Mouse (Mus musculus) midbrain, postnatal 0 days (tissue): ENCODE measurements around the gene Foxd2. TPM values are rescaled to one million over a fixed set of nuclear protein-coding genes. Genes with fewer than 3 reads are reported as not detected.

ENCODE experiments used
- ATAC-seq: fragments of 200-750 bp; cut with Nextera tagmentation; 2 replicates; pipeline ENCODE4 v1.8.0; 2017; ENCODE audit warnings: moderate number of reproducible peaks, mild to moderate bottlenecking, moderate TSS enrichment, moderate library complexity; ENCODE audit not compliant: low FRiP score
- DNase-seq: peaks from one replicate; pipeline ENCODE4 v3.0.0-alpha.2; 2015; ENCODE audit warnings: low spot score
- H3K27ac ChIP-seq: fragments of 300-500 bp; sonication (generic); 2 replicates; pipeline ENCODE4 v1.5.1; 2014; ENCODE audit warnings: low read depth, mild to moderate bottlenecking, low read length, mixed read lengths
- H3K27me3 ChIP-seq: fragments of 300-500 bp; sonication (generic); 2 replicates; pipeline ENCODE4 v1.6.1; 2014; ENCODE audit warnings: low read length, control low read depth, mixed read lengths; ENCODE audit not compliant: insufficient read depth
- H3K36me3 ChIP-seq: fragments of 300-500 bp; sonication (generic); 2 replicates; pipeline ENCODE4 v1.6.1; 2014; ENCODE audit warnings: low read length, control low read depth, mixed read lengths; ENCODE audit not compliant: insufficient read depth
- H3K4me1 ChIP-seq: fragments of 300-500 bp; sonication (generic); 2 replicates; pipeline ENCODE4 v1.6.1; 2014; ENCODE audit warnings: mild to moderate bottlenecking, control low read depth, antibody characterized with exemption, low read length, mixed read lengths; ENCODE audit not compliant: insufficient read depth
- H3K4me2 ChIP-seq: fragments of 300-500 bp; sonication (generic); 2 replicates; pipeline ENCODE4 v1.6.1; 2014; ENCODE audit warnings: low read depth, mild to moderate bottlenecking, low read length, mixed read lengths; ENCODE audit not compliant: poor library complexity, severe bottlenecking
- H3K4me3 ChIP-seq: fragments of 300-500 bp; sonication (generic); 2 replicates; pipeline ENCODE4 v1.5.1; 2014; ENCODE audit warnings: low read depth, mild to moderate bottlenecking, low read length, moderate library complexity
- H3K9ac ChIP-seq: fragments of 300-500 bp; sonication (generic); replicated peaks from 2 replicates; pipeline ENCODE4 v1.6.1; 2014; ENCODE audit warnings: mild to moderate bottlenecking, low read length, moderate library complexity, mixed read lengths; ENCODE audit not compliant: poor library complexity, severe bottlenecking
- H3K9me3 ChIP-seq: fragments of 300-500 bp; sonication (generic); 2 replicates; pipeline ENCODE4 v1.6.1; 2016; ENCODE audit warnings: low read length, control low read depth
- CTCF ChIP-seq: IDR thresholded peaks from 2 replicates; pipeline ENCODE4 v1.5.1; 2016; ENCODE audit warnings: antibody characterized with exemption, mild to moderate bottlenecking
- WGBS: fragments of 180-500 bp; shearing (Covaris S2); extraction: QIAGEN DNeasy Blood & Tissue Kit; methylation state at CpG from one replicate; pipeline ENCODE4 v1.1.7; 2014; 5-methylcytosine and 5-hydroxymethylcytosine counted together
- polyA plus RNA-seq: library from polyadenylated mRNA; unstranded; fragments of >200 nt; fragmentation: Nextera tagmentation; extraction: Ambion mirVana; gene quantifications from 2 replicates; pipeline ENCODE4 v1.2.1, GENCODE M21; 2015
- total RNA-seq: library from RNA; depleted of rRNA; stranded (reverse); fragments of >200 nt; gene quantifications from 2 replicates; pipeline ENCODE4 v1.2.3, GENCODE M21; 2014; rRNA removed

Foxd2 gene
- total RNA-seq: 1.0 and 2.5 TPM in 2 replicates
- polyA plus RNA-seq: 0.44 and 0.58 TPM in 2 replicates

DNA sequence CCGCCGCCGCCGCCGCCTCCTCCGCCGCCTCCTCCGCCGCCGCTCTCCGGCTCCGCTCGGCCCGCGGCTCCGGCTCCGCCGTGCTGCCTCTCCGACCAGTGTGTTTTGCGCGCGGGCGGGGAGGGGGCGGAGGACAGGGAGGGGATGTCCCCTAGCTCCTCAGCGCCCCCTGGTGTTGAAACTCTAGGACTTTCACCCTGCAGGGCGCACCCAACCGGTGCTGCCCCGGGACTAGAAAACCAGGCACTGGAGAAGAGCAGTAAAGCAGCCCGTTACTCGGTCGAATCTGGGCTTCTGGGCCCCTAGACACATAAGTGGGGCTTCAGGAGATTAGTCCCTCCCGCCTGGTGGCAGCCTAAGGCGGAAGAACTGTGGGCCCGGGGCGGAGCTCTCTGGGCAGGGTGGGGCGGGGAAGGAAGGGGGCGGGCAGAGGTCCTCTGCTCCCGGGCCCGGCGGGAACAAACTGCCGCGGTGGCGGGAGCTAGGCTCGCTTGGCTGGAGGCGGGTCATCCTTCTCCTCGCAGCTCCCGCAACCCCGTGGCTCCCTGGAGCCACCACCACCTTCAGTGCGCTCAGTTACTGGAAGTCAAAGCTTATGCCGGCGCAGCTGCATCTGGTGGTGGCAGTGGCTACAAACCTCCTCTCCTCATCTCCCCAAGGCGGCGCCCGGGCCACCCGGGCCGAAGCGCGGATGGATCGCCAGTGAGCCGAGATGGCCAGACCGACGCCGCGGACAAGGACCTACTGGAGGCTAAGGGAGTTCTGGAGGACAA is at the start of gene Foxd2:
Gene Foxd2 (minus strand): TSS at position 45 of the 773 bp plus-strand sequence.
- peaks cover 85% of the 10 kb centered on the region for H3K27me3 ChIP-seq
- H3K9ac ChIP-seq: no peak within 1 kb of the TSS; the same call in 1 of the 2 replicates
- TF ChIP-seq CTCF: peak; percentile 72
- H3K4me2 ChIP-seq: peak within 1 kb of the TSS; percentile 54
- DNase-seq (peak; percentile 79), ATAC-seq (peak; percentile 48)
- no peaks in the 10 kb centered on the region for H3K4me1 ChIP-seq
- no peak within 1 kb of the TSS for H3K27ac ChIP-seq
- peak within 1 kb of the TSS; percentile 35 for H3K4me3 ChIP-seq
- no peaks in the 10 kb centered on the region for H3K36me3 ChIP-seq
- H3K9me3 ChIP-seq: no peaks in the 10 kb centered on the region
- under 1% methylated on average over 54 of the region's 64 CpGs for WGBS

DNA sequence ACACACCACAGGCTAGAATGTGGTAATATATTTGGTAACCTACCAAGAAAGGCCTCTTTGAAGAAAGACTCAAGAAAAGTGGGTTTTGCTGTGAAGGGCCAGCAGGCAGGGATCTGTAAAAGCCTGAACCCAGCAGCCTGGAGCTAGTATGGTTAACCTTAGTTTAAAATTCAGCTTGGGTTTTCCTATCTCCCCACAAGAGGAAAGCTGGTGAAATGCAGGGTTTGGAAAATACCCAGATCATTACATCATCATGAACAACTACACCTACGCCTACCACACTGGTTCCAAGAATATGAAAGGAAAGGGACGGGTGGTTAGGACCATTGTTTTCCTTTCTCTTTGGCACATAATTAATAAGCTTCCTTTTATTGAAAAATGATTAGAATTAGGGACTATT is 49.6 kb upstream of the Foxd2 start:
- WGBS: 95% methylated on average over 2 of the region's 2 CpGs
- no peaks in the 10 kb centered on the region for H3K27me3 ChIP-seq
- H3K9me3 ChIP-seq: no peaks in the 10 kb centered on the region
- H3K4me2 ChIP-seq: no peak overlapping the region
- H3K4me1 ChIP-seq: no peaks in the 10 kb centered on the region
- H3K36me3 ChIP-seq: peaks cover 9% of the 10 kb centered on the region; the same call in 1 of the 2 replicates
- no peak overlapping the region for H3K27ac ChIP-seq
- DNase-seq (no peak), ATAC-seq (no peak)
- H3K9ac ChIP-seq: no peak overlapping the region
- no peak overlapping the region for H3K4me3 ChIP-seq
- no peak for TF ChIP-seq CTCF

DNA sequence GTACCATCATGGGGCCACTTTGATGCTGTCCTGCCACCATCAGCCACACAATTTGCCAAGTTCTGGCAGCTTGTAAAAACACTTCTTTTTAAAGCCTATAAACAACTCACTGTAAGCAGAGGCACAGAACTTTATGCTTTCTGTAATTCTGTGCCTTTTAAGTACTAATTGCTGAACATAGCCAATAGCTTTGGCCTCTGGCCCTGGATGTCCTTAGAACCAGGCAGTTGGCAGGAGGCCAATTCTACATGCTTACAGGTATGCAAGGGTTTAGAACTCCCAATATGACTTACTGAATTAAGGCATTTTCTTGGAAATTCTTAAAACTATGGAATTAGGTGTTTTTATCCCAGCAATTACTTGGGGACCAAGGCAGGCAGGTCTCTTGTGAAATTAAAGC is 48.7 kb upstream of the Foxd2 start:
- 0 out of 2 replicates have a peak, but pooled peaks cover 3% of the 10 kb centered on the region for H3K36me3 ChIP-seq
- no peak overlapping the region for H3K4me2 ChIP-seq
- H3K4me1 ChIP-seq: no peaks in the 10 kb centered on the region
- no peaks in the 10 kb centered on the region for H3K9me3 ChIP-seq
- TF ChIP-seq CTCF: no peak
- H3K9ac ChIP-seq: no peak overlapping the region
- H3K27me3 ChIP-seq: no peaks in the 10 kb centered on the region
- DNase-seq (peak; percentile 9), ATAC-seq (no peak)
- H3K27ac ChIP-seq: no peak overlapping the region
- no peak overlapping the region for H3K4me3 ChIP-seq

DNA sequence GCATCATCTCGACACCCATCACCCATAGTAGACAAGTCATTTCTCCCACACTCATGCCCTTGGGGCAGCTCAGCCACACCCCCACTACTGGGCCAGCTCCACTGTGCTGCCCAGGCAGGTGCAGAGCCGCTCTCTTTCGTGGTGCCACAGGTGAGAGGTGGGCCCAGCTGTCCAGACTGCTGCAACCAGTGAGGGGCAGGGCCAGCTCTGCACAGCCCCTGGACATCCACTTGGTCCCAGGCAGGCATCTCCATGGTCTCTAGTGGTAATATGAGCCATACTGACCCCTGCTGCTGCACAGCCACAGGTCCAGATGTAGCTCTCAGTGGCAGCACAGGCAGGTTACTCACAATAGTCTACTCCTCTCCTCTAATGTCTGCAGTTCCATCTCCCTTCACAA is 44.5 kb upstream of the Foxd2 start:
- H3K36me3 ChIP-seq: 0 out of 2 replicates have a peak, but pooled peaks cover 2% of the 10 kb centered on the region
- no peaks in the 10 kb centered on the region for H3K9me3 ChIP-seq
- ATAC-seq (no peak), DNase-seq (no peak)
- H3K27ac ChIP-seq: no peak overlapping the region
- H3K9ac ChIP-seq: no peak overlapping the region
- WGBS: 88% methylated on average over 3 of the region's 3 CpGs
- H3K4me2 ChIP-seq: no peak overlapping the region
- no peaks in the 10 kb centered on the region for H3K27me3 ChIP-seq
- no peak overlapping the region for H3K4me3 ChIP-seq
- TF ChIP-seq CTCF: no peak
- no peaks in the 10 kb centered on the region for H3K4me1 ChIP-seq

DNA sequence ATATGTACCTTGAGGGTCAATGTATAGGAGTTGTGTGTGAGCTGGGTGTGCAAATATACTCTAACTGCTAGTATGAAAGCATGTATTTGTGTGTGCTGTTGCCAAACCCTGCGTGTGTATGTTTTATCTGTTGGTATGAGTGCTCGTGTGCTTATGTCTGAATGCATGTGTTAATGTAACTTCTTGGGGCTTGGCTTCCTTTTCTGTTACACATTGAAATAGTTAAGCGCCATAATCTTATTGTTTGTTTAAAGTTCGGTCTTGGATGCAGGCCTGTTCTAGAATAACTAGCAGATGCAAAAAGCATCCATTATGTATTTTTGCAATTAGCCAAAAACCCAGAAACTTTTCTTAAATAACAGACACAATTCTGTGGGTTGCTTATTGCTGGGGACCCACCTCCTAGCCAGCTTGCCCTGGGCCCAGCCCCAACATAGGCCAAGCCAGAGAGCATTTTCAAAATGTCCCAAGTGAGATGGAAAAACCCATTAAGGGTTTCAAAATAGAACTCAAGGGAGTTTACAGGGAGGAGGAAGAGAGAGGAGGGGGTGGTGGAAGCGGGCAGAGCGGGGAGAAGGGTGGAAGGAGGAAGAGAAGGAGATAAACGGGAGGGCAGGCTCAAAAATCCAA is 39.3 kb upstream of the Foxd2 start:
- Histone ChIP-seq H3K9me3 (no peaks in the 10 kb centered on the region), H3K27me3 (peaks cover 7% of the 10 kb centered on the region; the same call in 1 of the 2 replicates), H3K4me2 (no peak overlapping the region), H3K36me3 (no peaks in the 10 kb centered on the region), H3K4me3 (no peak overlapping the region), H3K27ac (no peak overlapping the region), H3K4me1 (no peaks in the 10 kb centered on the region), H3K9ac (no peak overlapping the region)
- ATAC-seq: no peak
- no peak for TF ChIP-seq CTCF
- WGBS: 66% methylated on average over 7 of the region's 7 CpGs
- DNase-seq: no peak

DNA sequence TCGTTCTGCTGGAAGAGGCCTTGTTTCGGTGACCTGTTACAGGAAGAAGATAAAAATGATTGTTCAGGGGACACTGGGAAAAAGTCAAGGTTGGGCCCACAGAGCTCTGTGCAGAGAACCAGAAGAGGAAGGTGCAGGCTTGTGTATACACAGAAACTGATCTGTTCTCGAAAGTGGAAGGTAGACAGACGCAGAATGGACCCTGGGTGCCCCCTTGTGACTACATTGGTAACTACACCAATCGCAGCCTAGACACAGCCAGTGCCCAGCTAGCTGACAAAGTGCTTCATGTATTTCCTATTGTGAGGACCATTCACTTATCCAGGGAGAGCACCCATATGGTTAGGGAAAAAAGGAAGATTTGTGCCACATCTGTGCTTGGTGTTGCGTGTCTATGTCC is 38.7 kb upstream of the Foxd2 start:
- no peaks in the 10 kb centered on the region for H3K36me3 ChIP-seq
- H3K4me3 ChIP-seq: no peak overlapping the region
- 31% methylated on average over 6 of the region's 6 CpGs for WGBS
- ATAC-seq (peak; percentile 86), DNase-seq (peak; percentile 79)
- H3K27ac ChIP-seq: no peak overlapping the region
- TF ChIP-seq CTCF: peak; percentile 96
- no peak overlapping the region for H3K9ac ChIP-seq
- no peaks in the 10 kb centered on the region for H3K9me3 ChIP-seq
- no peaks in the 10 kb centered on the region for H3K4me1 ChIP-seq
- no peak overlapping the region for H3K4me2 ChIP-seq
- H3K27me3 ChIP-seq: peaks cover 7% of the 10 kb centered on the region; the same call in 1 of the 2 replicates
